Mouse (Mus musculus) adrenal gland, postnatal 14 days (tissue): ENCODE data around the gene Dok1. TPM values are rescaled to one million over a fixed set of nuclear protein-coding genes. Genes with fewer than 3 reads are reported as not detected.

Source experiments
- microRNA-seq, 2 experiments: library from miRNA; unstranded; fragments of <30 nt; microRNA quantifications; one replicate each; pipeline ENCODE4 v1.2.0; 2021
- total RNA-seq: library from RNA; stranded (reverse); gene quantifications from 2 replicates; pipeline ENCODE4 v1.2.3, GENCODE M21; 2021

Dok1 gene
- total RNA-seq, 1 experiment from 2014 or later, result 8.3 TPM

Small RNA genes lying within 50 kb of the gene (microRNA-seq; reads per million reads assigned to microRNA genes)
- gene Mir7040, result 0 reads per million in 2 experiments

Other genes with a start within 250 kb of the Dok1 start
- gene Sema4f, start 93.7 kb downstream of the Dok1 start, total RNA-seq, result 0.48 and 1.8 TPM in 2 replicates
- not detected in 2 replicates for gene M1ap, start 86.6 kb downstream of the Dok1 start, total RNA-seq
- 2.8 and 4.1 TPM in 2 replicates for gene Loxl3, start 702 bp upstream of the Dok1 start, total RNA-seq
- gene Aup1, start 21.1 kb upstream of the Dok1 start, total RNA-seq, result 164 and 190 TPM in 2 replicates
- 50.7 and 59.3 TPM in 2 replicates for gene Htra2, start 21.8 kb upstream of the Dok1 start, total RNA-seq
- 2.8 TPM in 2 replicates for gene Dqx1, start 24.4 kb upstream of the Dok1 start, total RNA-seq
- gene Tlx2, start 36.8 kb upstream of the Dok1 start, total RNA-seq, result 9.4 and 10.4 TPM in 2 replicates
- gene Pcgf1, start 44.4 kb upstream of the Dok1 start, total RNA-seq, result 29.2 and 39.8 TPM in 2 replicates
- gene Lbx2, start 52.9 kb upstream of the Dok1 start, total RNA-seq, result 6.4 and 9.0 TPM in 2 replicates
- 3.1 and 6.0 TPM in 2 replicates for gene Ccdc142, start 68.1 kb upstream of the Dok1 start, total RNA-seq
- gene Gm42688, start 68.1 kb upstream of the Dok1 start, total RNA-seq, result 4.1 and 5.3 TPM in 2 replicates
- gene Mrpl53, start 75.6 kb upstream of the Dok1 start, total RNA-seq, result 114 and 119 TPM in 2 replicates
- gene Mogs, start 82.0 kb upstream of the Dok1 start, total RNA-seq, result 51.1 and 56.5 TPM in 2 replicates
- 64.5 and 69.3 TPM in 2 replicates for gene Wbp1, start 88.1 kb upstream of the Dok1 start, total RNA-seq
- 19.3 and 22.5 TPM in 2 replicates for gene Ino80b, start 92.0 kb upstream of the Dok1 start, total RNA-seq
- gene Rtkn, start 102.0 kb upstream of the Dok1 start, total RNA-seq, result 9.1 and 13.6 TPM in 2 replicates
- gene Wdr54, start 122.9 kb upstream of the Dok1 start, total RNA-seq, result 1.5 and 2.9 TPM in 2 replicates
- gene 1700003E16Rik, start 122.9 kb upstream of the Dok1 start, total RNA-seq, result 0.33 and 0.34 TPM in 2 replicates
- 102 and 126 TPM in 2 replicates for gene Dctn1, start 132.4 kb upstream of the Dok1 start, total RNA-seq
- gene Slc4a5, start 186.4 kb upstream of the Dok1 start, total RNA-seq, result 0.30 and 0.98 TPM in 2 replicates